Mouse (Mus musculus): ENCODE measurements around the gene Zfand5.

The Zfand5 gene

GRCm38 (mm10) chr19:21329770-21330169 lies 57.7 kb downstream of the Zfand5 start:
- DNase-seq, result no peak

- no peak for DNase-seq
Observed at GRCm38 (mm10) chr19:21330305-21331115, 58.4 kb downstream of the Zfand5 start.

GRCm38 (mm10) chr19:21331621-21332155 lies 59.6 kb downstream of the Zfand5 start:
- no peak for DNase-seq

Data from embryo, embryonic 11 days (tissue).